Comparison of ENCODE assay signal across 14 mouse cellular contexts in the genomic region with DNA sequence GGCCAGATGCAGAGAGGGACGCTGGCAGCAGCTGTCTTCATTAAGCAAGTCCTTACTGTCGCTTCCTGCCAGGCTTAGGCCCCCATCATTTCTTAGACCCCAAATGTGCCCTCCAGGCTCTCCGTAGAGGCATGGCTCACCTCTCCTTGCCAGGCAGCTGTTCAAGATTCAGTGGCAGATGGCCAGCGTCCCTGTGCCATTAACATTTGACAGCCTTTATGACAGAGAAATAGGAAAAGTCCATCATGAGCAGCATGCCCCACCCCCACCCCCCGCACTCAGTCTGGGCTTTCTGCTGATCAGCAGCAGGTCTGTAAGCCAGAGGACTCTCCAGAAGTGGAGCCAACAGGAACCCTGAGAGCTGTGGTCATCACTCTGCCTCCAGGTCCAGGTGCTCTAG.
DNase-seq lines count a peak whose midpoint lies in the region; ATAC-seq lines count a peak whose summit lies in the region.
"Had no signal": no experiment of that assay in that cellular context is flagged by ENCODE, and none has a peak within 500 bp of the region (broad histone marks: within the 10 kb centered on the region; RNA-seq: fewer than 3 reads in every experiment).

No protein-coding gene starts in this region.

- intact Hi-C loops in left cerebral cortex, postnatal 4 days (cut with DNase I), result no loop called here

- no peak overlapping the region for H3K4me3 ChIP-seq in hindbrain, embryonic 10.5 days
- no peak overlapping the region for H3K4me3 ChIP-seq in midbrain, embryonic 13.5 days (replicated peaks)
- H3K4me3 ChIP-seq: heart, embryonic 13.5 days; limb, embryonic 12.5 days; neural tube, embryonic 12.5 days had no signal

- 74% methylated on average over 5 of the region's 5 CpGs for WGBS in hindbrain, embryonic 10.5 days
- WGBS in midbrain, embryonic 13.5 days, result 57% methylated on average over 5 of the region's 5 CpGs

- H3K4me2 ChIP-seq in midbrain, embryonic 13.5 days (replicated peaks), result no peak overlapping the region
- H3K4me2 ChIP-seq: heart, embryonic 13.5 days; limb, embryonic 12.5 days; neural tube, embryonic 12.5 days had no signal

- DNase-seq in left cerebral cortex, postnatal 4 days, result peak; percentile 79
- no peak for DNase-seq in left cerebral cortex, adult 9 months (ENCODE audit: low spot score in 2 of 2)
- peak; percentile 45 for DNase-seq in hindbrain, embryonic 10.5 days (ENCODE audit: low spot score)
- no peak for DNase-seq in spleen, postnatal 14 days (ENCODE audit: low spot score in 2 of 2)
- no peak for DNase-seq in adrenal gland, adult 8-10 months
- DNase-seq in thymus, postnatal 0 days (ENCODE audit: low spot score), result no peak
- DNase-seq: gastrocnemius, postnatal 36 days; thymus, postnatal 25 days had no signal

- peak; percentile 57 for ATAC-seq in midbrain, embryonic 13.5 days
- ATAC-seq: Patski had no signal

- H3K9ac ChIP-seq in midbrain, embryonic 13.5 days (replicated peaks), result no peak overlapping the region
- H3K9ac ChIP-seq: heart, embryonic 13.5 days; limb, embryonic 12.5 days; neural tube, embryonic 12.5 days had no signal

- H3K27ac ChIP-seq in hindbrain, embryonic 10.5 days, result peak overlapping the region; percentile 79
- H3K27ac ChIP-seq in midbrain, embryonic 13.5 days, result 0 out of 2 replicates have a peak overlapping the region, but pooled peaks have one; percentile 19
- H3K27ac ChIP-seq: heart, embryonic 13.5 days; limb, embryonic 12.5 days; macrophage; neural tube, embryonic 12.5 days had no signal

- no peaks in the 10 kb centered on the region for H3K36me3 ChIP-seq in hindbrain, embryonic 10.5 days
- no peaks in the 10 kb centered on the region for H3K36me3 ChIP-seq in midbrain, embryonic 13.5 days
- H3K36me3 ChIP-seq: heart, embryonic 13.5 days; limb, embryonic 12.5 days; neural tube, embryonic 12.5 days had no signal

- H3K4me1 ChIP-seq in hindbrain, embryonic 10.5 days (replicated peaks), result peaks cover 46% of the 10 kb centered on the region
- peaks cover 21% of the 10 kb centered on the region for H3K4me1 ChIP-seq in midbrain, embryonic 13.5 days (replicated peaks)

- H3K27me3 ChIP-seq in hindbrain, embryonic 10.5 days (ENCODE audit: insufficient read depth, poor library complexity, severe bottlenecking), result no peaks in the 10 kb centered on the region
- H3K27me3 ChIP-seq in midbrain, embryonic 13.5 days, result no peaks in the 10 kb centered on the region
- H3K27me3 ChIP-seq: heart, embryonic 13.5 days; limb, embryonic 12.5 days; neural tube, embryonic 12.5 days; Patski had no signal

- no peaks in the 10 kb centered on the region for H3K9me3 ChIP-seq in hindbrain, embryonic 10.5 days
- no peaks in the 10 kb centered on the region for H3K9me3 ChIP-seq in midbrain, embryonic 13.5 days
- H3K9me3 ChIP-seq: heart, embryonic 13.5 days; limb, embryonic 12.5 days; neural tube, embryonic 12.5 days had no signal

Comparison
In these comparisons a context has a peak if more than half of its experiments do, and no peak if none do; other contexts are left out.
1. DNase-seq: peak in left cerebral cortex, postnatal 4 days (single experiment) and hindbrain, embryonic 10.5 days (single experiment); none in left cerebral cortex, adult 9 months (0 of 2), spleen, postnatal 14 days (0 of 2), adrenal gland, adult 8-10 months (single experiment) and thymus, postnatal 0 days (single experiment).